Mouse (Mus musculus) G1E-ER4 (cell line): ENCODE results near the gene Dcp1a. TPM values are rescaled to one million over a fixed set of nuclear protein-coding genes. Genes with fewer than 3 reads are reported as not detected.
A peak's percentile ranks its signal among the peaks of the same experiment; 100 is the strongest.

Source experiments
- GATA1 ChIP-seq: IDR thresholded peaks from one replicate; pipeline ENCODE4 v1.8.0; 2012; ENCODE audit warnings: low read length, inconsistent platforms
- polyA plus RNA-seq: library from polyadenylated mRNA; stranded (reverse); fragments of >175 nt; gene quantifications from 2 replicates; pipeline ENCODE4 v1.2.3, GENCODE M21; 2012

Dcp1a gene
- polyA plus RNA-seq, 1 experiment = 38.1 TPM

DNA sequence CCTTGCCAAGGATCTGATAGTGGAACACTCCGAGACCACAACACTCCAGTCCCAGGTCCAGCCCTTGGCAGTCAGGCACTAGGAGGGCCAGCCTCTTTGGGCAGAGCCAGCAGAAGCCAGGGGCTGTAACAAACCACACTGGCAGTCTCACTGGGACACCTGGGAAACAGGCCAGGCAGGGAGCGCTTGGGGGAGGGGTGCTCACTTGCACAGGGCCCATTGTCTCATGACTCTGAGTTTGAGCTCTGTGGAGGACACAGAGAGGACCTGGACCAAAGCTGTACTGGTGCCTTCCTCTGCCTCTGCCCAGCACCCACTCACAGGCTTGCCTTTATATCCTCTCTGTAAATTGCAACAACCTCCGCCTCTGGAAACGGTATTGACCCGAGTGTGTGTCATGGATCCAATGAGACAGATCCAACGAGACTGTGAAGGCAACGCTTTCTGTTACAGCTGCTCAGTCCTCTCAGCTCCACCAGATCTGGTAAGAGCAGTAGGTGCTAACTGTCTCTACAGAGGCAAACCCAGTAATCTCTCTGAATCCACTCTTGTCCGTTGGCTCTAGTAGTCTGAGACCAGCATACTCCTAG lies 68.9 kb downstream of the Dcp1a start, which contains the start of gene Tkt:
Gene Tkt (plus strand): TSS at position 229 of the 590 bp plus-strand sequence.
- TF ChIP-seq GATA1 = no peak

GRCm38 (mm10) chr14:30548965-30549776 lies 69.8 kb downstream of the Dcp1a start:
- no peak for TF ChIP-seq GATA1

- no peak for TF ChIP-seq GATA1
Measured at GRCm38 (mm10) chr14:30549777-30550149, 70.4 kb downstream of the Dcp1a start.

DNA sequence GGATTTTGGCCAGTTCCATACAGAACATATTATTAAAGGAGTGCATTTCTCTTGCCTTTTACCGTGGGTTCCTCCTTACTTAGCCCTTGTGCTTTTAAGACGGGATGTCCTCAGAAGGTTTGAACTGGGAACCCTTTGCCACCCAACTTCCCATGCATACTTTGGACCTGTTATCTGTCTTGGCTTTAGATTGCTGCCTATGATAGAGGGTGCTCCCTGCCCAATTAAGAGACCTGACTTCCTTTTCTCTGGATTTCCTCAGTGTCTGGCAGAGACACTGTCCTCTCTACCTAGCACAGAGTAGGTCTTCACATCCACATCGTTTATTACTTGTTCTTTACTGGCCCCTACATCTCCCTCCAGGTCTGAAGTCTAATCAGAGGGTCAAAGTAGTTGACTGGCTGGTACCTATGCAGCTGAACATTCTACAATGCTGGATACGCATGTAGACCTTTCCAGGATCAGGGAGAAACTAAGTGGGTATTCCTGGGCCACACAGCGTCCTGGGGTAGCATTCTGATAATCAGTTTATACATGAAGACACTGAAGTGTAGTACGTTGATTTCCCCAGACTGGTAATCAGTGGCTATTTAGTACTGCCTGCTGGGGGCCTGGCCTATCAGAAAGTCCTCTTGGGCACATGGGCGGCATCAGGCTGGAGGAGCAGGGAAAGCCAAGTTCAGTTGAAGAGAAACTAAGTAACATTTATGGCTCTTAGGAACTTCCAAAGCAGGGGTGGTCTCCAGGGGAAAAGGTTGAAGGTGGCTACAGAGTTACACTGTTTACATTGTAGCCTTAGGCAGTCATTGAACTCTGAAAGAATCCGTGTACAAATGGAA lies 71.1 kb downstream of the Dcp1a start:
- peak; percentile 34 for TF ChIP-seq GATA1

DNA sequence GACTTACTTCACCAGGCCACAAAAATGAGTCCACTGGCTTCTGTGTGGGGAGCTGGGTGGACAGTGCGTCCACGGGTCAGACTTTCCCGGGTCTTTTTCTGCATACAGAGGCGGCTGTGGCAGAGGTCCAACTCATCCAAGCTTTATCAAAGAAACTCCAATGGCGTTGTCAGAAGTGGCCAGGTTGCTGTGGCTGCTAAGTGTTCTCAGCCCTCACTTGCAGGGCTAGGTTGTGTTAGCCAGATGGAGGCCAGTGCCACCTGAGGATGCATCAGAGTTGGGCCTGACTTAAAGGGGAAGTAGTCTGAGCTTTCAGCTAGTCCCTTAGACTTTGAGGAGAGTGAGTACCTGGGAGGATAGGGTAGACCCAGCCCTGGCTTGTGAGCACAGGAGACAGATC lies 72.2 kb downstream of the Dcp1a start:
- no peak for TF ChIP-seq GATA1

DNA sequence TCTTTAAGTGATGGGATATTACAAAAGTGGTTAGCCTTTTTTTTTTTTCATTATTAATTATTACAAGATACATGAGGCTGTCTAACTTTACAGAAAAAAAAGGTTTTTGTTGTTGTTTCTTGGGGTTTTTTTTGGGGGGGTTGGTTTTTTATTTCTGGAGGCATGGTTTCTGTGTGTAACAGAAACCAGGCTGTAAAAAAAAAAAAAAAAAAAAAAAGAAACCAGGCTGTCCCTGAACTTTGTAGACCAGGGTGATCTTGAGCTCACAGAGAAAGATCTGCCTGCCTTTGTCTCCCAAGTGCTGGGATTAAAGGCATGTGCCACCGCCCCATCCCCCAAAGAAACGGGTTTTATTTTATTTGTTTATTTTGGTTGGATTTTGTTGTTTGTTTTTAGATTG lies 72.6 kb downstream of the Dcp1a start:
- TF ChIP-seq GATA1 = no peak

- no peak for TF ChIP-seq GATA1
Measured at GRCm38 (mm10) chr14:30553185-30553584, 73.8 kb downstream of the Dcp1a start.

- no peak for TF ChIP-seq GATA1
Measured at GRCm38 (mm10) chr14:30556651-30557050, 77.3 kb downstream of the Dcp1a start.

- no peak for TF ChIP-seq GATA1
Measured at GRCm38 (mm10) chr14:30557730-30558129, 78.4 kb downstream of the Dcp1a start.

DNA sequence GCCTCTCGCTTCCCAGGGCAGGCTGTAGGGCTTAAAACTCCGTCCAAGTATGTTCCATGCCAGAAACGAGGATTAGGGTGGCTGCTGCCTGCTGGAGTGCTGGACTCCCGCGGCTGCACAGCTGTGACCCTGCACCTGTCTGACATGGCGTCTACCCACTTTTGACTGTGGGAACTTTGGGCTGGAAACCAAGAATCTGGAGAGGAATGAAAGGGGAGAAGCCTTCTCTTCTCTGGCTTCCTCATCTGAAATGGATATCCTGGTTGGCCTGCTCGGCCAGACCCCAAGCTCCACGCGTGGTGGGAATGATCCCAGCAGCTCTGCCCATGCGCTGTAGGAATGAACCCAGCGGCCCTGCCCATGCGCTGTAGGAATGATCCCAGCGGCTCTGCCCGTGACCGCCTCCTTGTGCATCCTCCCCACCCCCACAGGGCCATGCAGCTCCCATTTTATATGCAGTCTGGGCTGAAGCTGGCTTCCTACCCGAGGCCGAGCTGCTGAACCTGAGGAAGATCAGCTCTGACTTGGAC lies 80.1 kb downstream of the Dcp1a start:
- no peak for TF ChIP-seq GATA1

DNA sequence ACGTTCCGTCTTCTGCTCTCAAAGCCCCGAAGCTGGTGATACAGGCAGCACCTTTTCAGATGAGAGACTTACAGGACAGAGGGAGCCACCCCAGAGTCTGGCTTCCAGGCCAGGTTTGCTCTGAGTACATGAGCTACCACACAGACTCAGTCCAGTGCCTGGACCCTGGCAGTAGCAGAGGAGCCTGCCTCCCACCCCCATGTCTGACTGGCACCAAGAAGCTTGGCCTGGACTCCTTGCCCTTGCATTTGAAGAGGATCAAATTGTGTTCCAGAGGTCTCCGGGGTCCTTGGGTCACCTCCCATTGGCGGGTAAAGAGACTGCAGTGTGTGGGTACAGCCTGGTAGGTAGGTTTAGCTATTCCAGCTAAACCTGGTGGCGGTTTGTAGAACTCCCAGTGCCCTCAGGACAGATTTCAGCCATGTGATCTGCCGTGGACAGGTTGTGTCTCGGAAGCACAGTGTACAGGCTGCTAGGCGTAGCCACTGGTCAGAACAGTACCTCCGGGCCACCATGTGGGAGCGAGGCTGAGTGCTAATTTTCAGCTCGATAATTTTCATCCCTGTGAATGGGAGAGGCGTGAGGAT lies 81.6 kb downstream of the Dcp1a start:
- no peak for TF ChIP-seq GATA1

DNA sequence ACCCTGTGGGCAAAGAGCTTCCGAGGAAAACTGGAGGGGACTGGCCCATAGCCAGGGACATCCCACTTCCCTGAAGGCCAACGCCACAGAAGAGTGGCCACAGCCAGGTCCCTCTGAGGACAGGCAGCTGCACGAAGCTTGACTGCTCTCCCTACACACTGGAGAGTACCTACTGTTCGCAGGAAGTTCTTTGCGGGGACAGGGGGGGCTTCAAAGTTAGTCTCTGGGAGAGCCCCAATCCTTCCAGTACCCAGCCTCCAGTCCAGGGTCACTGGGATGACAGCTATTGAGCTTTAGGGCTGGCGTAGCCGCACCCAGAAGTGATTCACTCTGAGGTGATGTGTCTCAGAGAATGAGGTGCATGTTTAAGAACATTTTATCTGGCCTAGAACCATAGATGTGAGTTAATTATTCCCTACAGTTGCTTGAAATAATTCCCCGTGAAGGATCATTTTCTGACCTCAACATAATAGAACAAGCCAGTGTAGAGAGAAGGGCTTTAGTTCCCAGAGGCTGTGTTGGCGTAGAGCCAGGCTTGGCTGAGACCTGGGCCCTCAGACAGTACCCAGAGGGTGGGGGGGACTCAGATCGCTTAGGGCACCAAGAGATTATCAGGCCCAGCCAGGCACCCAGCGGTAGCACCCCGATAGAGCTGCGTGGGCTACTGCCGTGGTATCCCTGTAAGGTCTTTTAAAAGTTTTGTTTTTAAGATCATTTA lies 82.3 kb downstream of the Dcp1a start:
- peak; percentile 76 for TF ChIP-seq GATA1

GRCm38 (mm10) chr14:30562343-30562742 lies 83.0 kb downstream of the Dcp1a start:
- TF ChIP-seq GATA1 = no peak

DNA sequence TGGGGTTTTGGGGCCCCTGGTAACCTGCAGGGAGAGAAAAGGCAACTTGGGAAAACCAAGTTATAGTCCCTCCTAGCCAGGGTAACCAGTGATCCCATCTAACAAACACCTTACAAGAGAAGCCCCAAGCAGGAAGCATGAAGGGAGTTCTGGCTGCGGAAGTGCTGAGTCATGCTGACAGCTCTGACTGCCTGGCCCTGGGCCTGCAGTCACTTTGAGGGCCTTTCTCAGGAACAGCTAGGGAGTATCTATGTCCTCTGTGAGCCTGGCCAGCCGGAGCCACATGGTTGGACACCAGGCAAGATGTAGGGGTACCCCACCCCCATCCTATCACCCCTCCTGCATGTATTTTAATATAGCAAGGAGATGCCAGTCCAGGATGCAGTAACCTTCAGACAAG lies 85.1 kb downstream of the Dcp1a start:
- TF ChIP-seq GATA1 = no peak

DNA sequence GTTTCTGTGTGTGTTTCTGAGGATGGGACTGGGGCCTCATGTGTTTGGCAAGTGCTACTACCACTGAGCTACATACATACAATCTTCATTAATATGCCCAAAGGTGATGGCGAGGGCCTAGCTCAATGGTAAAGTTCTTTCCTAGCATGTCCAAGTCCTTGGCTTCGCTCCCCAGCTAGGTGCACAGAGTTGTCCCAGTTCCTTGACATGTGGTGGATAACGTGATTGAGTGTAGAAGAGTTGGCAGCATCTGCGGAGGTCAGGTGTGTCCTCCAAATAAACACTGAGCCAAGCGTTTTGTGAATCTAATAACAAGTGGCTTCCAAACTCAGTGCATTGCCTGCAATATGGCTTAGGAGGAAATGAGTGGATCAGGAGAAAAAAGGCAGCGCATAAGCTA lies 87.0 kb downstream of the Dcp1a start:
- no peak for TF ChIP-seq GATA1

GRCm38 (mm10) chr14:30568016-30568415 lies 88.7 kb downstream of the Dcp1a start:
- TF ChIP-seq GATA1 = no peak
